Mouse (Mus musculus) cerebellum, postnatal 25 days (tissue): ENCODE results near the gene Fcmr.

Source experiments
- DNase-seq, 2 experiments: peaks; one replicate each; pipeline ENCODE4 v3.0.0; 2021; ENCODE audit warnings: mixed read lengths in 2 of 2

Gene Fcmr

GRCm38 (mm10) chr1:130864238-130864637, 1.2 kb upstream of the Fcmr start:
- peak; percentile 40 to 44 for DNase-seq

- DNase-seq: peak in 1 of 2 experiments; percentile 15
These were observed 728 bp upstream of the Fcmr start for GRCm38 (mm10) chr1:130864741-130865140.

GRCm38 (mm10) chr1:130872912-130873311, 7.4 kb downstream of the Fcmr start:
- DNase-seq: no peak

- DNase-seq: peak; percentile 52 to 68
These were observed 9.7 kb downstream of the Fcmr start for GRCm38 (mm10) chr1:130875139-130875538.

- DNase-seq: no peak
These were observed 10.4 kb downstream of the Fcmr start for GRCm38 (mm10) chr1:130875910-130876309.

GRCm38 (mm10) chr1:130876931-130877509, 11.6 kb downstream of the Fcmr start:
- DNase-seq: peak; percentile 24 to 71

GRCm38 (mm10) chr1:130877889-130878614, 12.6 kb downstream of the Fcmr start:
- DNase-seq: peak; percentile 57 to 62

GRCm38 (mm10) chr1:130879927-130880326, 14.5 kb downstream of the Fcmr start:
- no peak for DNase-seq

GRCm38 (mm10) chr1:130883146-130883545, 17.7 kb downstream of the Fcmr start:
- DNase-seq: no peak

- DNase-seq: no peak
These were observed 21.9 kb downstream of the Fcmr start, which contains the start of gene Il24 for GRCm38 (mm10) chr1:130887354-130887753. Gene Il24, minus strand, starts transcription at chr1:130887454.

- no peak for DNase-seq
These were observed 27.0 kb downstream of the Fcmr start for GRCm38 (mm10) chr1:130892446-130892845.

GRCm38 (mm10) chr1:130893329-130894040, 28.0 kb downstream of the Fcmr start:
- DNase-seq: no peak

- no peak for DNase-seq
These were observed 29.0 kb downstream of the Fcmr start for GRCm38 (mm10) chr1:130894468-130894867.

- no peak for DNase-seq
These were observed 37.0 kb downstream of the Fcmr start for GRCm38 (mm10) chr1:130902505-130902904.

GRCm38 (mm10) chr1:130911401-130912010, 46.0 kb downstream of the Fcmr start, which contains the start of gene Il20:
Gene Il20, minus strand, starts transcription at chr1:130911451.
- no peak for DNase-seq

- no peak for DNase-seq
These were observed 53.0 kb downstream of the Fcmr start for GRCm38 (mm10) chr1:130918323-130918980.

- no peak for DNase-seq
These were observed 61.0 kb downstream of the Fcmr start for GRCm38 (mm10) chr1:130926484-130926883.
